Mouse (Mus musculus) cerebellum, adult 8-10 months (tissue): ENCODE data around the gene Bbc3.
"Not testable (repeated sequence)": the region's sequence is repeated elsewhere in the genome, so short reads cannot be mapped to it uniquely, and the experiment has no call there.

ENCODE experiments used
- DNase-seq: peaks from one replicate; pipeline ENCODE4 v3.0.0; 2022

Gene Bbc3

GRCm38 (mm10) chr7:16308093-16308492 lies at the start of gene Bbc3:
TSS of gene Bbc3 (plus strand) at chr7:16308393.
- DNase-seq, result not testable (repeated sequence)

GRCm38 (mm10) chr7:16259110-16259590 lies 49.0 kb upstream of the Bbc3 start, which contains the start of gene C5ar1:
TSS of gene C5ar1 (minus strand) at chr7:16259540.
- no peak for DNase-seq

GRCm38 (mm10) chr7:16261097-16261496 lies 47.1 kb upstream of the Bbc3 start:
- DNase-seq, result no peak

GRCm38 (mm10) chr7:16263015-16263787 lies 45.0 kb upstream of the Bbc3 start:
- peak; percentile 78 for DNase-seq

GRCm38 (mm10) chr7:16263843-16264242 lies 44.4 kb upstream of the Bbc3 start:
- DNase-seq, result no peak

GRCm38 (mm10) chr7:16265856-16266255 lies 42.3 kb upstream of the Bbc3 start:
- DNase-seq, result no peak

DNA sequence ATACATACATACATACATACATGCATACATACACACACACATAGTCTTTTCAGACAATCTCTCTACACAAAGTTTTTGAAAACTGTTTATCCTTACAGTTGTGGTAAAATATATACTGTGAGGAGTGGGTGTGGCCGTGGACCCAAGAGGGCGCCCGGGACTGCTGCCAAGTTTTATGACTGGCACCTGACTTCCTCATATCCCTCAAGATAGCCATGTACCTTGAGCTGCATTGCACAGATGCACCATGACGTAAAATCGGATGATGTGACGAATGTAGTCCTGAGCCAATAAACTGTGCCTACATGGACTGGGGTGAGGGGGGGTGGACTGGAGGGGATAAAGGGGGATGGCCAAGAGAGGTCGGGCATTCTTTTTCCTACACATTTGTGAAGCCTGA lies 41.6 kb upstream of the Bbc3 start:
- DNase-seq, result not testable (repeated sequence)

DNA sequence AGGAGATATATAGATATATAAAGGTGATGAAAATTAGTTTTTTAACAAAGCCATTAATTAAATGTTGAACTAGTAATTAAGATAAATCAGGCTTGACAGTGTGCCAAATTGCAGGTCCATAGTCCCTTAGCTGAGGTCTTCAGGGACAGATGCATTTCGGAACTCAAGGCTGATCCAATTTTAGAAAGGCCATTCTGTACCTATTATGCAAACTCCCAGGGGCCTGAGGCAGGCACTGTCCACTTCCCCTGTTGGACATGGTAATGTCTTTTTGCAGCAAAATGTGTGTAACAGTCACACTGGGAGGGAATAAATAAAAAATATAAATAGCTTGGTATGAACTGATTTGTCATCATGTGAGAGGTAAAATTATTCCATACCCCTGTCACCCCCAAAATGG lies 37.1 kb upstream of the Bbc3 start:
- no peak for DNase-seq

GRCm38 (mm10) chr7:16272681-16273080 lies 35.5 kb upstream of the Bbc3 start:
- DNase-seq, result peak; percentile 76

DNA sequence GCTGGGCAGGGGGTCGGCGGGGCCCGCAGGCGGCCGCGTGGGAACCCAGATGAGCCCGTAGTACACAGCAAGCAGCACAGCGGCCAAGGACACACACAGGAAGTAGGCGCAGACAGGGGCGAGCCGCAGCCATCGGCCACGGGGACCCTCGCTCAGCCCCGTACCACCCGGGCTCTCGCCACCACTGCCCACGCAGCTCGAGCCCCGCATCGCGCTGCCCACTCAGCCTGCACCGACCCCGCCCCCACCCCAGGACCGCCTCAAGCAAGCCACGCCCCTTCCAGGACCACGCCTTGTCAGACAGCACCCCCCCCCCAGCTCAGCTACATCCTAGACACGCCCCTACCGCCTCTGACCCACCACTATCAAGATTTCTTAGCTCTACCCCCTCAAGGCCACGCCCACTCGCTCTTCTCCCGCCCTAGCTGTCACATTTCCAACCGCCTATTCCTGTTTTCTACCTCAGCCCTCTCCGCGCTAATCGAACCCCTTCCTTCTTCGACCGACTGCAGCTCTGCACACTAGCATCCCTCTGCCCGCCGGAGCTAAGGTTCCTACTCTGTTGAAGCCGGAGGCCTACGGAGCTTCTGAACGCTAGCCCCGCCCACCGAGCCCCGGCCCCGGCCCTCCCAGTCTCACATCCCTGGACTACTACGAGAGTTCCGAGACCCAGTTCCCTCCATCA lies 35.0 kb upstream of the Bbc3 start, which contains the start of gene Inafm1:
TSS of gene Inafm1 (minus strand) at position 537 of the 685 bp plus-strand sequence.
- peak; percentile 85 for DNase-seq

DNA sequence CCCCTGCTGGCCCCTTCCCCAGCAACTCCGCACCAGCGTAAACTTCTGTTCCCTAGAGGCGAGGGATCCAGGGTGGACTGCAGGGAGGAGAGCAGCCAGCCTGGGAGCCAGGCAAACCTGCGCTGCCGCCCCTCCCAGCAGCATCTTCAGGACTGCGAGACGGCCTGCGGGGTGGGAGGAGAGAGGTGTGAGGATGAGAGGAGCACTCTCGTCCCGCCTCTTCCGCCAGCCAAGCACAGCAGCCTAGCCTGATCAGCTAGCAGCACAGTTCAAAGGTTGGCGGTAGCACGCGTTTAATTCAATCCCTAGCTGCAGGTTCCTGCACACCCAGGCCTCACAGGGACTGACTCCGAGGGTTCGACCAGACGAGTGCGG lies 34.4 kb upstream of the Bbc3 start:
- no peak for DNase-seq

- DNase-seq, result no peak
These were observed 33.0 kb upstream of the Bbc3 start for GRCm38 (mm10) chr7:16274922-16275890.

DNA sequence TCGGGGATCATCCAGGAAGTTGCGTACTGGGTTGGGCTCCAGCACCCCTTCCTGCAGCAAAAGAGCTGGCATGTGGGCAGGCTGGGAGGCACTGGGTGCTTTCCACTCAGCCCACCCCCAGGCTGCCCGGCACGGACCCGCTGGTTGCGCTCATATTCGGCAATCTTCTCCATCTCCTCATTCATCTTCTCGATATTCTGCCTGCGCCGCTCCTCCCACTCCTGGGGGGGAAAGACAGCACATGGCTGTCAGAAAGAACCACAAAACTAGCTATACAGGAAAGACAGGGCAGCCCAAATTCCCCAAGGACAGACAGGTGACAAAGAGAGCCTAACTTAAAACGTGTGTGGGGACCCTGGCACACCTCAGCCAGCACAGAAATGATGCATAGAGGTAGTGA lies 27.5 kb upstream of the Bbc3 start:
- DNase-seq, result no peak

DNA sequence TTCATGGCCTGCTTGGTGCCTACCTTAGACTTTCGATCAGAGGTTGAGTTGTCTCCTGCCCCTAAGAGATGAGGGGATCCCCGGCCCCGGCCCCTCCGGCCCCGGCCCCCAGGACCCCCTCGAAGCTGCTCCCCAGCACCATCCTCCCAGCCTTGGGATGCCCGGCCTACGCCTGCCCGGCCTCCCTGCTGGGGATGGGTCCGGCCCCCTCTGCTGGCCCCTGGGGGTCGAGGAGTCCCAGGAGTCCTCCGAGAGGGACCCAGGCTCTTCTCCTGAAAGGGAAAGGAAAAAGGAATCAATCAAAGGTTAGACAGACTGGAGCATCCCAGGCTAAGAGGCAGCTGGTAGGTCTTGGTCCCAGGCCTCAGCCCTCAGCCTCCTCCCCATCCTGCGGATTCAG lies 25.9 kb upstream of the Bbc3 start:
- DNase-seq, result no peak

DNA sequence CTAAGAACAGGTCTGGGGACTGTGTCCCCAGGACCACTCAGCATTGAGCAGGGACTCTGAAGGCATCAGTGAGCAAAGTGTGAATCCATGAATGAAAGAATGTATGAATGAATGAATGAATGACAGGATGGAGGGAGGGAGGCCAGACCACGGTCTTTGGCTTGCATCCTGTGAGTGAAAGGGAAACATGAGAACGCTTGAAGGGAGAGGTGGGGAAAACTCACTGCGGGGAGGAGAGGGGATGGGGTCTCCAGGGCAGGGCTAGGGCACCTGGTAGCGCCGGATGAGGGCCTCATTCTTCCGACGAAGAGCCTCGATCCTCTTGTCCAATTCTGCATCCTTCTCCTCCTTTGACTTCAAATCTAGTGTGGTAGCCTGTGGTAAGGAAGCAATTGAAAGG lies 24.2 kb upstream of the Bbc3 start:
- DNase-seq, result no peak

GRCm38 (mm10) chr7:16284904-16285303 lies 23.3 kb upstream of the Bbc3 start:
- DNase-seq, result no peak

GRCm38 (mm10) chr7:16285450-16286025 lies 22.7 kb upstream of the Bbc3 start:
- DNase-seq, result peak; percentile 57

DNA sequence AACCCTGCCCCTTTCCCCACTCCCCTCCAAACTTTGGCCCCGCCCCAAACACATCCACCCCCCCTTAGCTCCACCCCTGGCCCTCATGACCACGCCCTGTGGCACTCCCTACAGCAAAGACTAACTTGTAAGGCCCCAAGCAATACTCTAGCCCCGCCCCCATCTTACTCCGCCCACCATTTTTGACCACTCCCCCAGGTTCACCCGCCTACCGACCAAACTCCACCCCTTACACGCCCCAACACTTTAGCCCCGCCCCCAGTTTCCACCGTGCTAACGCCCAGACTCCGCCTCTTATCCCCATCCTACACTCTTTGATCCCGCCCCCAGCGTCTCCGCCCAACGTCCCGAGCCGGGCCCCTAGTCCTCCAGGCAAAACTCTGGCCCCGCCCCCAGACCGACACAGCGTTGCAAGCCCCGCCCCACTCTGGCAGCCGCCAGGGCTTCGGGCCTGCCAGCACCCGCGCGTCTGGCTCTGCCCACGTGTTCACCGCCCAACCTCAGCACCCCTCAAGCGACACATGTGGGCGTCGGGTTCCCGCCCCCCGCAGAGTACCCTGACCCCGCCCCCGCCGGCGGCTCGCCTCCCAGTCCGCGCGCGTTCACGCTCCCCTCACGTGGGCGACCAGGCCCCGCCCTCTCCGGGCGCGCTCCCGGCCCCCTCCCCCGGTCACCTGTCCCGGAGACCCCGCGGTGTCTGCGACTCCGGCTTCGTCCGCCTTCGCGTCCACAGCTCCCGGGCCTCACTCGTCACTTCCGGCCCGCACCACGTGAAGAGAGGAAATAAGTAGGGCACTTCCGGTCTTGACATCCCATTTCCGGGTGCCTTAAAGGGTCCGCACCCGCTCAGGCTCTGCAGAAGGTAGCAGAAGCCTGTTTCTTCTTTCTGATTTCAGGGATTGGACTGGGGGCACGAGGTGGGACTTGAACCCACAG lies 21.9 kb upstream of the Bbc3 start, which contains the start of gene Ccdc9:
TSS of gene Ccdc9 (minus strand) at position 770 of the 936 bp plus-strand sequence.
- DNase-seq, result peak; percentile 97

GRCm38 (mm10) chr7:16287016-16287415 lies 21.2 kb upstream of the Bbc3 start:
- DNase-seq, result no peak

DNA sequence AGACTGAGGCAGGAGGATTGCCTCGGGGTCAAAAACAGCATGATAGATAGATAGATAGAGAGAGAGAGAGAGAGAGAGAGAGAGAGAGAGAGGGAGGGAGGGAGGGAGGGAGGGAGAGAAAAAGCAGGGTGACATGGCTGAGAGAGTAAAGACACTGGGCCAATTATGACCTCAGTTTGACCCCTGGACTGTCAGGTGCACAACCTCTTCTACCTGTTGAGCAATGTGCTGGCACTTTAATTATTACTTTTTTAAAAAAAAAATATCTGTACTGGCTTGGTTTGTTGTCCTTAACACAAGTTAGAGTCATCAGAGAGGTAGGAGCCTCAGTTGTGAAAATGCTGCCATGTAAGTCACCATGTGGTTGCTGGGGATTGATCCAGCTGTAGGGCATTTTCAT lies 20.4 kb upstream of the Bbc3 start:
- no peak for DNase-seq

GRCm38 (mm10) chr7:16294346-16294745 lies 13.8 kb upstream of the Bbc3 start:
- no peak for DNase-seq
